Mouse (Mus musculus): Measurements from ENCODE around the gene Tas2r138. TPM values are rescaled to one million over a fixed set of nuclear protein-coding genes. Genes with fewer than 3 reads are reported as not detected.

Tas2r138 gene
- total RNA-seq, 2 experiments from 2014 or later, result not detected

Other genes with a start within 250 kb of the Tas2r138 start
- 1 to 10 TPM; 3.6 to 4.1 TPM for gene E330009J07Rik, start 177.2 kb downstream of the Tas2r138 start, total RNA-seq (2021)
- gene Wee2, start 174.2 kb downstream of the Tas2r138 start, total RNA-seq (2021), result not detected
- gene Ssbp1, start 142.0 kb downstream of the Tas2r138 start, total RNA-seq (2021), result 10 to 100 TPM; 35.6 to 38.0 TPM
- not detected for gene Tas2r137, start 122.1 kb downstream of the Tas2r138 start, total RNA-seq (2021)
- not detected for gene Tas2r108, start 119.8 kb downstream of the Tas2r138 start, total RNA-seq (2021)
- gene Prss37, start 93.8 kb downstream of the Tas2r138 start, total RNA-seq (2021), result not detected
- gene Olfr461, start 58.3 kb downstream of the Tas2r138 start, total RNA-seq (2021), result not detected
- not detected for gene Olfr460, start 43.8 kb downstream of the Tas2r138 start, total RNA-seq (2021)
- gene Clec5a, start 27.5 kb downstream of the Tas2r138 start, total RNA-seq (2021), result 1 to 10 TPM in 1 of 2 experiments, under 1 TPM in 1; 0.87 to 1.0 TPM
- under 1 TPM in 1 of 2 experiments, not detected in 1; 0.27 TPM for gene Mgam, start 15.5 kb upstream of the Tas2r138 start, total RNA-seq (2021)